Mouse (Mus musculus) lung, postnatal 4 days (tissue): ENCODE results near the gene Serinc3.
"Not testable (repeated sequence)": the region's sequence is repeated elsewhere in the genome, so short reads cannot be mapped to it uniquely, and the experiment has no call there.

Experiments used
- DNase-seq, 2 experiments: peaks; one replicate each; pipeline ENCODE4 v3.0.0; 2021

Serinc3 gene

GRCm38 (mm10) chr2:163621401-163621800, 23.5 kb downstream of the Serinc3 start:
- not testable (repeated sequence) for DNase-seq

GRCm38 (mm10) chr2:163620451-163620850, 24.5 kb downstream of the Serinc3 start:
- peak; percentile 39 to 55 for DNase-seq

- DNase-seq, result no peak
Measured at GRCm38 (mm10) chr2:163617874-163618273, 27.1 kb downstream of the Serinc3 start.

DNA sequence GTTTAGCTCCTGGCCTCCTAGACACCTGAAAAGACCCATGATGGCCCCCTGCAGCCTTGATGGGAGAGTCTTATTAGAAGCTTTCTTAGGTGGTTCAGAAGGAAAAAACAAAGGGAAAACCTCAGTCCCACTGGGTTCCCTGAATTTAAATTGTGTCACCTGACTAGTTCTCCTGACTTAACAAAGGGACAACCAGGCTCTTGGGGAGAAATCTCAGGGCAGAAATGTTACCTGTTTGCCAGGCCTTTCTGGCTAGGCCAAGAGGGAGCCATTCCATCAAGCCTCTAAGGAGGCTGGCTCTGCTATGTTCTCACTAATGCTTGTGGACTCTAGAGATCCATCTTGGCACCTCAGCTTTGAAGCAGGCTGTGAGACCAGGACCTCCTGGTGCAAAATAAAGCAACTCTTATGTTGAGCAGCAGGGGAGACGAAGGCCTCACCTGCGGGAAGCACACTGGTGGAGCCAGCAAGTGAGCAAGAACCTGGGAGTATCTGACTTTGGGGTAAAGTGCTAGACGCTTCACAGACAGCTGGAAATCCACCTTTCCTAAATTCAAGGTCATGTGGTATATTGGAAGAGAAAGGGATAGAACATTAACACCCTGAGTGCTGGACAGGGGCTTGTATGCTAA, 27.6 kb downstream of the Serinc3 start:
- DNase-seq, result no peak

GRCm38 (mm10) chr2:163616652-163617227, 28.2 kb downstream of the Serinc3 start:
- no peak for DNase-seq

- DNase-seq, result no peak
Measured at GRCm38 (mm10) chr2:163615906-163616651, 28.9 kb downstream of the Serinc3 start.

- DNase-seq, result no peak
Measured at GRCm38 (mm10) chr2:163615401-163615800, 29.5 kb downstream of the Serinc3 start.

DNA sequence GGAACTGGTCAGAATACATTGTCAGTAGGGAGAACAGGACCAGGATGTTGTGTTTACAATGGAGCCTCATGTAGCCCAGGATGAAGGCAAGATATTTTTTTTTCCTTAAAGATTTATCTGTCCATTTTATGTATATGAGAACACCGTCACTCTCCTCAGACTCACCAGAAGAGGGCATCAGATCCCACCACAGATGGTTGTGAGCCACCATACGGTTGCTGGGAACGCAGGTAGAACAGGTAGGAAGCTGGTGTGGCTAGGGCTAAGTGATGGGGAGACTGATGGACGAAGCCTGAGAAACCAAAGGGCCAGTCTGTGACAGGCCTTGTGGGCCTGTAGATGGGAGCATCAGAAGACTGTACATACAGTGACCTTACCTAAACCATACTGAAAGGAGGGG, 30.9 kb downstream of the Serinc3 start:
- DNase-seq, result no peak

DNA sequence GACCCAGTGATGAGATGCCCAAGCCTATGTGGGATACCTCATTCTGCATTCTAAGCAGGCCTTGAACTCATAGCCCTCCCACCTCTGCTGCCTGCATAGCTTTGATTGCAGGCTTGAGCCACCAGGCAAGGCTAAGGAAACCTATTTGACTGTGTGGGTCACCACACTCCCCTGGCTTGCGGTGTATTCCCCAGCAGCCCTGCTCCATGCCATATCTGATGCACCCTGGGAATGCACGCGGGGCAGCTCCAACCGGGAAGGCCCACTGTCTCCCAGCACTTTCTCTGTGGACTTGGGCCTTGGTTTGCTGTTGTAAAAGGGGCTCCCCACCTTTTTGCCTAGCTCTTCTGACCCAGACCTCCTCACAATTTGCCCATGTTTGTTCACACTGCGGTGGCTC, 31.7 kb downstream of the Serinc3 start:
- no peak for DNase-seq

- no peak for DNase-seq
Measured at GRCm38 (mm10) chr2:163611176-163611575, 33.8 kb downstream of the Serinc3 start.

GRCm38 (mm10) chr2:163609281-163609975, 35.5 kb downstream of the Serinc3 start:
- DNase-seq, result no peak

GRCm38 (mm10) chr2:163608008-163608407, 36.9 kb downstream of the Serinc3 start:
- DNase-seq, result no peak

GRCm38 (mm10) chr2:163606161-163606560, 38.8 kb downstream of the Serinc3 start:
- DNase-seq, result no peak

DNA sequence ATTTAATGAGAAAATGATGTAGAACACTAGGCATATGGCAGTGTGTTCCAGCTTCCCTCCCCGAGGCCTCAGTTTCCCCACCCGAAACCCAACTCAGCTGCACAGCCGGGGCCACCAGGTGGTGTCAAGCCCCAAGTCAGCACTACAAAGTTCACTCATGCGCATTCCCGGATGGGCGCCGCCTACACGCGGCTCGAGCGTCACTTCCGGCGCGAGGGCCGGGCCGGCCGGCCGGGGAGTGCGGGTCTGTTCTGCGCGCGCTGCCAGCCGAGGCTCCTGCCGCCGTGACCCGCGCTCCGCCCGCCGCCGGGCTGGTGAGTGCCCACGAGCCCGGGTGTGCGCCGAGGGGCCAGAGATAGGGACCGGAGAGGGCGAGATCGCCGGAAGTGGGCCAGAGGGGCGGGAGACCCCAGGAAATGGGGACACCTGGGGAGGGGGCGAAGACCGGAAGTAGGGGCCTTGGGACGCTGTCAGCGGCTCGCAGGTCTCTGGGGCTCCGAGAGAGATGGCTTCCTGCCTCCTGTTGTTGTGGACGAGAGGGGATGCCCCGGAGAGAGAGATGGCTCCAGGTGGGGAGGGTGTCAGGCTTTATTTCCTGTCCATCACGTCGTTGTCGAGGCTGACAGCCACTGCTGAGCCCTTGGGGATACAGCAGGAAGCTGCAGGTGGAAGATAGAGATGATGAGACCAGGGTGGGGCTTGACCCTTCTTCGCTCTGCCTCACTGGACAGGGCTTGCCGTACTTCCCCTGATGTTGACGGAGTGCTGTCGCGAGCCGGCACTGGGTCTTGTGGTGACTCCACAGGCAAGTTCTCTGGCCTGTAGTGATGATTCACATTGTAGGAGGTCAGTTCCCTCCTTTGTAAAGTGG, 42.6 kb downstream of the Serinc3 start, which contains the start of gene Ttpal:
TSS of gene Ttpal (plus strand) at position 214 of the 871 bp plus-strand sequence.
- peak; percentile 92 to 93 for DNase-seq

DNA sequence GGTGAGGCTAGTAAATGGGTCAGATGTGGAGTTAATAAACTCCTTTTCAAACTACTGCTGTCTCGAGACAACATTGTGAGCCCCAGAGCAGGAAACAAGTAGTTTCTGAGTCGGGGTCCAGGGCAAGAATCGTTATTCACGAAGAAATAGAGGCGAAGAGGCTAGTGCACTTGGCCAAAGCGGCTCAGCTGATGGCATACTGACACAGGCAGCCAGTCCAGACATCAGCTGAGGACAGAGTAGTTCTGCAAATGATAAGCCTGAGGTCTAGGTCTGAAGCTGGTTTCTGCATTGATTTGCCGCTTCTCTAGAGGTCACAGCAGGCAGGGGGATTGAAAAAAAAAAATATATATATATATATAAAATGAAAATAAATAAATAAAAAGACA, 43.2 kb downstream of the Serinc3 start:
- DNase-seq, result no peak

GRCm38 (mm10) chr2:163601066-163601465, 43.9 kb downstream of the Serinc3 start:
- DNase-seq, result no peak

- peak; percentile 59 to 77 for DNase-seq
Measured at GRCm38 (mm10) chr2:163599226-163599625, 45.7 kb downstream of the Serinc3 start.

DNA sequence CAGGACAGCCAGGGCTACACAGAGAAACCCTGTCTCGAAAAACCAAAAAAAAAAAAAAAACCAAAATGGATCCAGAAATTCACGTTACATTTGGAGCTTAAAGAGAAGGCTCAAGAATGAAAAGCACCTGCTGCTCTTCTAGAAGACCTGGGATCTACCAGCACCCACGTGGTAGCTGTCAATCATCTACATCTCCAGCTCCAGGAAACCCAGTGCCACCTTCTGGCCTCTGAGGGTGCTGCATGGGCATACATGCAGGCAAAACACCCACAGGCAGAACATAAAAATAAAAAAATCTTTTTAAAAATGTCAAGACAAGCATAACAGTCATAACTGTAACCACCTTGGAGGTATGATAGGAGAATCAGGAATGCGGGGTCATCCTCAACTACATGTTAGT, 47.3 kb downstream of the Serinc3 start:
- peak; percentile 71 to 76 for DNase-seq

- DNase-seq, result no peak
Measured at GRCm38 (mm10) chr2:163596873-163597155, 48.1 kb downstream of the Serinc3 start.

DNA sequence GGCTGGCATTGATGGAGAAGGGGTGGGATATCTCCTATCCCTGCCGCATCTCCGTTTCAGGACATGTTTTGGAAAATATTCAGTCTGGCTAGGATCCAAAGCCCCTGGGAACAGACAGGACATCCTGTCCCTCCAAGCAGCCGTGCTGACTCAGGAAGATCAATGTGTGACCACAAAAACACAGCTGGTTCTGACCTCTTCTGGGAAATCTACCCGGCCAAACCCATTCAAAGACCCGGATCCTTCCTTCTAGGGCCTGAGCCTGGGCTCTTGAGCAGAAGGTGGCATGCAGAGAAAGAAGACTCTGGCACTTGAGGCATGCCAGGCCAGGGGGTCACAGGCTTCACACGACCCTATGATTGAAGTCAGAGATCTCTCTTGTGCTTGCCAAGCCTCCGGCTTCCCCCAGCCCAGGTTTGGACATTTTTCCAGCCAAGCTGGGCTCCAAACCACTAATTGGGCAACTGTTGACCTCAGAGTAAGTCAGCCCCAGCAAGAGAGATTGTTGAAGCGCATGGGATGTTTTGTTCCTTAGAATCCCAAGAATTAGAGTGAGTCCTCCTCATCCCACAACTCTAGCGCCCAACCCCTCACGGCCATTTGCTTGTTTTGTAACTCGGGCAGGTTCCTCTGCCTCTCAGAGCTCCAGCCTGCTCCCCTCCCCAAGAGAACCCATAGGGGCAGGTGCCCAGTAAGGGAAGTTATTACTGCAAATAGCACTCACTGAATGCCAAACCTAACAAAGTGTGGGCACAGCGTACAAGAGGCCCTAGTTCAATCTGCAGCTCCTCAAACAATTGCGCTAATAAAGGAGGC, 48.7 kb downstream of the Serinc3 start:
- DNase-seq, result peak; percentile 74 to 86

DNA sequence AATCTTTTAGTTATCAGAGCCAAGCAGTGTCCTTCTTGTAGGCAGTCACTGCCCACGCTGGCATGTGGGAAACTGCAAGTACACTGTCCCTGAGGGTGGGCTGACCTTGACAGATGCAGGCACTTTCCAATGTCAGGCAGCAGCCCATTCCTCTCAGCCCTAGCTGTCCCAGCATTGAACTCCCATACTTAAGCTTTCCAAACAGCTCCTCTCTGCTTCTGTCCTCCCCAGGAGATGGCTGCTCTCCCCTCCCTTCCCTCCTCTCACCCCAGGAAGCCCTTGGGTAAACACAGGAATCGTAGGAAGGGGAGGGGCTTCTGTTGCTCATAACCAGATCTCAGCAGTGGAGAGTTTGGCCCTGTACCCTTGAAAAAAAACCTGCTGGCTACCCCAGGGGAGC, 49.8 kb downstream of the Serinc3 start:
- peak; percentile 42 to 50 for DNase-seq
